Comparison of ENCODE assay signal across 14 mouse cellular contexts in the genomic region with DNA sequence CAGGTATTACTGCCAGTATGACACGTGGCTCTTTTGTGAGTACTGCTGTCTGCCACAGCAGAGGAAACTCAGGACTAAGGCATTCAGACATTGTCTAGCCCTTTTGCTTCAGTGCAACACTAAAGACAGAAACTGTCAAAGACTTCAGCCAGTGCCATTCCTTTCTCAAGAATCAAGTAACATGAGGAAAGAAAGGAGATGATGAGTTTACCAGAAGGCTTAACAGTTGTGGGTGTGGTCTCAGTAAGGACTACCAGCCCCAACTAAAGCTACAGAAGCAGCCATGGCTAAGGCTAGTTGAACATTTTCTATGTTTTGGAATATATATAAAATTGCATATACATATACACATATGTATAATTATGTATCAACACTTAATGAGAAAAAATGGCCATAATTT.
"Had no signal": no experiment of that assay in that cellular context is flagged by ENCODE, and none has a peak within 500 bp of the region (broad histone marks: within the 10 kb centered on the region; RNA-seq: fewer than 3 reads in every experiment).

No protein-coding gene starts in this region.

- H3K4me1 ChIP-seq: limb, embryonic 15.5 days; midbrain, embryonic 13.5 days had no signal

- DNase-seq: kidney, adult 2 months; kidney, postnatal 36 days; liver, postnatal 0 days; lung, embryonic 14.5 days; thymus, adult 18-20 months; thymus, postnatal 36 days had no signal

- H3K27me3 ChIP-seq: limb, embryonic 15.5 days; midbrain, embryonic 13.5 days had no signal

- H3K36me3 ChIP-seq: limb, embryonic 15.5 days; midbrain, embryonic 10.5 days; midbrain, embryonic 13.5 days had no signal

- H3K27ac ChIP-seq: limb, embryonic 15.5 days; liver, embryonic 14.5 days; macrophage; midbrain, embryonic 10.5 days; midbrain, embryonic 13.5 days had no signal

- H3K4me3 ChIP-seq: limb, embryonic 15.5 days; midbrain, embryonic 10.5 days; midbrain, embryonic 13.5 days had no signal

- H3K9me3 ChIP-seq: limb, embryonic 15.5 days; midbrain, embryonic 10.5 days; midbrain, embryonic 13.5 days had no signal

- H3K9ac ChIP-seq: limb, embryonic 15.5 days; liver, embryonic 14.5 days; liver, postnatal 0 days; lung, embryonic 14.5 days; midbrain, embryonic 13.5 days had no signal

- H3K4me2 ChIP-seq: limb, embryonic 15.5 days; liver, embryonic 11.5 days; lung, embryonic 14.5 days; midbrain, embryonic 13.5 days had no signal

- ATAC-seq: intestine, embryonic 16.5 days; liver, postnatal 0 days; lung, postnatal 0 days; midbrain, embryonic 13.5 days had no signal
